Mouse (Mus musculus) limb, embryonic 14.5 days (tissue): ENCODE measurements around the gene Adam22. TPM values are rescaled to one million over a fixed set of nuclear protein-coding genes. Genes with fewer than 3 reads are reported as not detected.

Experiments
- ATAC-seq: fragments of 200-750 bp; cut with Nextera tagmentation; 2 replicates; pipeline ENCODE4 v1.8.0; 2017; ENCODE audit warnings: low read depth, moderate number of reproducible peaks, moderate TSS enrichment; ENCODE audit not compliant: low FRiP score
- DNase-seq: peaks from one replicate; pipeline ENCODE4 v3.0.0-alpha.2; 2015; ENCODE audit warnings: low spot score
- H3K27ac ChIP-seq: fragments of 300-500 bp; sonication (generic); replicated peaks from 2 replicates; pipeline ENCODE4 v1.5.1; 2014; ENCODE audit warnings: low read depth, mild to moderate bottlenecking, low read length, moderate library complexity, mixed read lengths
- H3K27me3 ChIP-seq: fragments of 300-500 bp; sonication (generic); 2 replicates; pipeline ENCODE4 v1.6.1; 2014; ENCODE audit warnings: low read length, mixed read lengths; ENCODE audit not compliant: control insufficient read depth, insufficient read depth
- H3K36me3 ChIP-seq: fragments of 300-500 bp; sonication (generic); 2 replicates; pipeline ENCODE4 v1.6.1; 2014; ENCODE audit warnings: mild to moderate bottlenecking, low read length, moderate library complexity, mixed read lengths; ENCODE audit not compliant: control insufficient read depth, insufficient read depth
- H3K4me1 ChIP-seq: fragments of 300-500 bp; sonication (generic); 2 replicates; pipeline ENCODE4 v1.6.1; 2014; ENCODE audit warnings: antibody characterized with exemption, low read length, mixed read lengths; ENCODE audit not compliant: control insufficient read depth, insufficient read depth
- H3K4me2 ChIP-seq: fragments of 300-500 bp; sonication (generic); replicated peaks from 2 replicates; pipeline ENCODE4 v1.6.1; 2014; ENCODE audit warnings: low read depth, mild to moderate bottlenecking, low read length, moderate library complexity; ENCODE audit not compliant: severe bottlenecking
- H3K4me3 ChIP-seq: fragments of 300-500 bp; sonication (generic); replicated peaks from 2 replicates; pipeline ENCODE4 v1.5.1; 2014; ENCODE audit warnings: low read length
- H3K9ac ChIP-seq: fragments of 300-500 bp; sonication (generic); 2 replicates; pipeline ENCODE4 v1.6.1; 2014; ENCODE audit warnings: mild to moderate bottlenecking, low read depth, low read length, moderate library complexity; ENCODE audit not compliant: severe bottlenecking
- H3K9me3 ChIP-seq: fragments of 300-500 bp; sonication (generic); 2 replicates; pipeline ENCODE4 v1.6.1; 2016; ENCODE audit warnings: low read length; ENCODE audit not compliant: control insufficient read depth
- POLR2A ChIP-seq: fragments of 200-500 bp; IDR thresholded peaks from 2 replicates; pipeline ENCODE4 v1.8.0; 2012; ENCODE audit warnings: inconsistent platforms, mild to moderate bottlenecking, moderate library complexity, borderline replicate concordance; ENCODE audit not compliant: insufficient read depth, insufficient read length; ENCODE audit errors: extremely low read depth
- WGBS: fragments of 180-500 bp; shearing (Covaris S2); extraction: QIAGEN DNeasy Blood & Tissue Kit; methylation state at CpG from one replicate; pipeline ENCODE4 v1.1.7; 2014; 5-methylcytosine and 5-hydroxymethylcytosine counted together
- polyA plus RNA-seq, 2 experiments: library from polyadenylated mRNA; depleted of rRNA in 1 of 2; stranded (reverse) in 1 of 2; unstranded in 1 of 2; fragments of >200 nt; fragmentation: Nextera tagmentation in 1 of 2; extraction: Ambion mirVana in 1 of 2; gene quantifications; 2 replicates each; pipeline versions ENCODE4 v1.2.1 to v1.2.3; 2012 to 2014

The Adam22 gene
- polyA plus RNA-seq, 2 experiments, result 8.6 to 14.3 TPM

GRCm38 (mm10) chr5:8178111-8178510 is 189.8 kb downstream of the Adam22 start:
- H3K27ac ChIP-seq, result no peak overlapping the region
- DNase-seq, result no peak
- H3K4me2 ChIP-seq, result no peak overlapping the region
- TF ChIP-seq POLR2A, result no peak
- H3K36me3 ChIP-seq, result no peaks in the 10 kb centered on the region
- WGBS, result 85% methylated on average over 17 of the region's 17 CpGs
- H3K27me3 ChIP-seq, result no peaks in the 10 kb centered on the region
- no peak for ATAC-seq
- no peak overlapping the region for H3K9ac ChIP-seq
- no peaks in the 10 kb centered on the region for H3K4me1 ChIP-seq
- H3K4me3 ChIP-seq, result no peak overlapping the region
- H3K9me3 ChIP-seq, result no peaks in the 10 kb centered on the region

GRCm38 (mm10) chr5:8164773-8165172 is 203.2 kb downstream of the Adam22 start:
- Histone ChIP-seq H3K4me1 (no peaks in the 10 kb centered on the region), H3K4me2 (no peak overlapping the region), H3K4me3 (no peak overlapping the region), H3K9me3 (no peaks in the 10 kb centered on the region), H3K9ac (no peak overlapping the region), H3K36me3 (no peaks in the 10 kb centered on the region), H3K27me3 (no peaks in the 10 kb centered on the region), H3K27ac (no peak overlapping the region)
- no peak for TF ChIP-seq POLR2A
- ATAC-seq (no peak), DNase-seq (peak; percentile 75)
- WGBS, result 50% methylated on average over 4 of the region's 4 CpGs

- DNase-seq (no peak), ATAC-seq (no peak)
- no peaks in the 10 kb centered on the region for H3K9me3 ChIP-seq
- H3K4me2 ChIP-seq, result no peak overlapping the region
- no peak for TF ChIP-seq POLR2A
- no peak overlapping the region for H3K9ac ChIP-seq
- no peaks in the 10 kb centered on the region for H3K36me3 ChIP-seq
- H3K27ac ChIP-seq, result no peak overlapping the region
- no peak overlapping the region for H3K4me3 ChIP-seq
- no peaks in the 10 kb centered on the region for H3K27me3 ChIP-seq
- H3K4me1 ChIP-seq, result no peaks in the 10 kb centered on the region
- WGBS, result 97% methylated on average over 1 of the region's 1 CpGs
Measured at GRCm38 (mm10) chr5:8151645-8152044, 216.3 kb downstream of the Adam22 start.

- ATAC-seq (no peak), DNase-seq (no peak)
- H3K4me2 ChIP-seq, result no peak overlapping the region
- no peaks in the 10 kb centered on the region for H3K9me3 ChIP-seq
- no peak for TF ChIP-seq POLR2A
- no peaks in the 10 kb centered on the region for H3K36me3 ChIP-seq
- no peaks in the 10 kb centered on the region for H3K27me3 ChIP-seq
- WGBS, result 89% methylated on average over 2 of the region's 2 CpGs
- H3K27ac ChIP-seq, result no peak overlapping the region
- no peak overlapping the region for H3K9ac ChIP-seq
- H3K4me1 ChIP-seq, result no peaks in the 10 kb centered on the region
- no peak overlapping the region for H3K4me3 ChIP-seq
Measured at GRCm38 (mm10) chr5:8146146-8146545, 221.8 kb downstream of the Adam22 start.

GRCm38 (mm10) chr5:8145473-8145872 is 222.5 kb downstream of the Adam22 start:
- DNase-seq, result peak; percentile 17
- ATAC-seq, result no peak
- Histone ChIP-seq H3K4me2 (no peak overlapping the region), H3K27ac (no peak overlapping the region), H3K4me3 (no peak overlapping the region), H3K27me3 (no peaks in the 10 kb centered on the region), H3K4me1 (no peaks in the 10 kb centered on the region), H3K9me3 (no peaks in the 10 kb centered on the region), H3K9ac (no peak overlapping the region), H3K36me3 (no peaks in the 10 kb centered on the region)
- 52% methylated on average over 5 of the region's 5 CpGs for WGBS
- TF ChIP-seq POLR2A, result no peak

- 73% methylated on average over 5 of the region's 5 CpGs for WGBS
Measured at GRCm38 (mm10) chr5:8132546-8132945, 235.4 kb downstream of the Adam22 start.

More at GRCm38 (mm10) chr5:8132546-8132945, 235.4 kb downstream of the Adam22 start:
- Histone ChIP-seq H3K36me3 (no peaks in the 10 kb centered on the region), H3K27me3 (no peaks in the 10 kb centered on the region), H3K27ac (no peak overlapping the region), H3K4me2 (no peak overlapping the region), H3K9ac (no peak overlapping the region), H3K9me3 (no peaks in the 10 kb centered on the region), H3K4me1 (no peaks in the 10 kb centered on the region), H3K4me3 (no peak overlapping the region)
- DNase-seq (no peak), ATAC-seq (no peak)
- no peak for TF ChIP-seq POLR2A
